ENCODE assay signal across 8 mouse cellular contexts in the genomic region with DNA sequence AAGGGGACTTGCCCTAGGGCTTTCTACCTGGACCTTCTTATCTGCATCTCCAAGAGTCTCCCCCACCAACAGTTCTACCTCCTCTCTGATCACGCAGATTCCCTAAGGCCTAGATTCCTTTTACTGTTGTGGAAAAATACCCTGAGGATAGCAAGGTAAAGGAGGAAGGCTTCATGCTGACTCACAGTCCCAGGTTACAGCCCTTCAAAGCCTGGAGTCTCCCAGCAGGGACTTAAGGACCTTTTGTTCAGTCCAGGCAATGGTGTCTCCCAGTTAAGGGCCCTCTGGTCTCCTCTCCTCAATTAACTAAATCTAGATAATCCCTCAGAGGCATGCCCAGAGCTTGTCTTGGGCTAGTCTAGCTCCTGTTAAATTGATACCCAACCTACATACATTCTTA. TPM values are rescaled to one million over a fixed set of nuclear protein-coding genes. Genes with fewer than 3 reads are reported as not detected.
DNase-seq lines count a peak whose midpoint lies in the region; ATAC-seq and TF ChIP-seq lines count a peak whose summit lies in the region.
"Had no signal": no experiment of that assay in that cellular context is flagged by ENCODE, and none has a peak within 500 bp of the region (broad histone marks: within the 10 kb centered on the region; RNA-seq: fewer than 3 reads in every experiment).

No protein-coding gene starts in this region.

- peak overlapping the region; percentile 67; the same call in 1 of the 2 replicates for H3K4me2 ChIP-seq in lung, embryonic 16.5 days (ENCODE audit: low read depth, low read length)
- peak overlapping the region; percentile 63 for H3K4me2 ChIP-seq in forebrain, embryonic 14.5 days (ENCODE audit: low read length)
- peak overlapping the region; percentile 77 for H3K4me2 ChIP-seq in liver, embryonic 13.5 days
- H3K4me2 ChIP-seq in stomach, postnatal 0 days (replicated peaks; ENCODE audit: low read depth), result peak overlapping the region; percentile 42

- H3K4me3 ChIP-seq in lung, embryonic 16.5 days (ENCODE audit: low read length), result peak overlapping the region; percentile 41; the same call in 1 of the 2 replicates
- H3K4me3 ChIP-seq in forebrain, embryonic 14.5 days (ENCODE audit: low read depth, low read length), result no peak overlapping the region
- H3K4me3 ChIP-seq in liver, embryonic 13.5 days (replicated peaks), result peak overlapping the region; percentile 51; the same call in 1 of the 2 replicates
- no peak overlapping the region for H3K4me3 ChIP-seq in stomach, postnatal 0 days (ENCODE audit: low read depth, low read length)

- no peaks in the 10 kb centered on the region for H3K27me3 ChIP-seq in lung, embryonic 16.5 days (ENCODE audit: control insufficient read depth, insufficient read depth, low read depth, low read length)
- no peaks in the 10 kb centered on the region for H3K27me3 ChIP-seq in forebrain, embryonic 14.5 days (replicated peaks; ENCODE audit: control insufficient read depth, insufficient read depth, low read length)
- H3K27me3 ChIP-seq in liver, embryonic 13.5 days, result no peaks in the 10 kb centered on the region
- no peaks in the 10 kb centered on the region for H3K27me3 ChIP-seq in stomach, postnatal 0 days (ENCODE audit: control insufficient read depth, insufficient read depth, low read length)

- peaks cover 6% of the 10 kb centered on the region for H3K4me1 ChIP-seq in lung, embryonic 16.5 days (replicated peaks; ENCODE audit: control insufficient read depth, insufficient read depth, low read length)
- peaks cover 13% of the 10 kb centered on the region for H3K4me1 ChIP-seq in forebrain, embryonic 14.5 days (ENCODE audit: control insufficient read depth, insufficient read depth, low read length)
- peaks cover 23% of the 10 kb centered on the region for H3K4me1 ChIP-seq in liver, embryonic 13.5 days (replicated peaks)
- peaks cover 3% of the 10 kb centered on the region; the same call in 1 of the 2 replicates for H3K4me1 ChIP-seq in stomach, postnatal 0 days (replicated peaks; ENCODE audit: control insufficient read depth, insufficient read depth)

- no peak for TF ChIP-seq CTCF in stomach, postnatal 0 days (IDR thresholded peaks at IDR 0.05; ENCODE audit: low read depth)

- WGBS in lung, embryonic 16.5 days, result 56% methylated on average over 1 of the region's 1 CpGs
- 32% methylated on average over 1 of the region's 1 CpGs for WGBS in forebrain, embryonic 14.5 days
- WGBS in liver, embryonic 13.5 days (ENCODE audit: insufficient replicate concordance), result 42% methylated on average over 1 of the region's 1 CpGs
- WGBS in stomach, postnatal 0 days, result 52% methylated on average over 1 of the region's 1 CpGs

- H3K36me3 ChIP-seq in lung, embryonic 16.5 days (ENCODE audit: control insufficient read depth, insufficient read depth, low read length), result no peaks in the 10 kb centered on the region
- no peaks in the 10 kb centered on the region for H3K36me3 ChIP-seq in forebrain, embryonic 14.5 days (ENCODE audit: control insufficient read depth, insufficient read depth, low read length)
- no peaks in the 10 kb centered on the region for H3K36me3 ChIP-seq in liver, embryonic 13.5 days
- H3K36me3 ChIP-seq in stomach, postnatal 0 days (ENCODE audit: control insufficient read depth, insufficient read depth, low read length), result no peaks in the 10 kb centered on the region

- TF ChIP-seq EP300 in stomach, postnatal 0 days (optimal IDR thresholded peaks at IDR 0.05), result no peak

- peak overlapping the region; percentile 39 for H3K9ac ChIP-seq in lung, embryonic 16.5 days (ENCODE audit: low read length)
- 0 out of 2 replicates have a peak overlapping the region, but pooled peaks have one; percentile 78 for H3K9ac ChIP-seq in forebrain, embryonic 14.5 days (ENCODE audit: low read length)
- H3K9ac ChIP-seq in liver, embryonic 13.5 days, result peak overlapping the region; percentile 73; the same call in 1 of the 2 replicates
- H3K9ac ChIP-seq in stomach, postnatal 0 days (ENCODE audit: low read length), result no peak overlapping the region

- no peaks in the 10 kb centered on the region for H3K9me3 ChIP-seq in lung, embryonic 16.5 days (ENCODE audit: control insufficient read depth, low read length)
- no peaks in the 10 kb centered on the region for H3K9me3 ChIP-seq in forebrain, embryonic 14.5 days (replicated peaks; ENCODE audit: control insufficient read depth, low read length)
- no peaks in the 10 kb centered on the region for H3K9me3 ChIP-seq in liver, embryonic 13.5 days (replicated peaks)
- H3K9me3 ChIP-seq in stomach, postnatal 0 days (ENCODE audit: control insufficient read depth, low read length), result no peaks in the 10 kb centered on the region

- no peak for ATAC-seq in lung, embryonic 16.5 days (ENCODE audit: low read depth)
- ATAC-seq in forebrain, embryonic 14.5 days, result no peak
- ATAC-seq in liver, embryonic 13.5 days (ENCODE audit: low read depth), result no peak
- ATAC-seq in stomach, postnatal 0 days (ENCODE audit: low FRiP score, low TSS enrichment), result no peak

- DNase-seq in lung, postnatal 10 days, result no peak
- DNase-seq in forebrain, embryonic 14.5 days (ENCODE audit: low spot score), result no peak
- DNase-seq in liver, embryonic 13.5 days, result no peak
- DNase-seq in stomach, postnatal 0 days (ENCODE audit: low spot score), result no peak
- no peak for DNase-seq in cerebellum, adult 9-10 months
- no peak for DNase-seq in urinary bladder, postnatal 14 days (ENCODE audit: low spot score)

- H3K27ac ChIP-seq in lung, embryonic 16.5 days (ENCODE audit: low read length), result peak overlapping the region; percentile 72
- H3K27ac ChIP-seq in forebrain, embryonic 14.5 days (ENCODE audit: low read depth, low read length), result peak overlapping the region; percentile 95
- H3K27ac ChIP-seq in liver, embryonic 13.5 days, result peak overlapping the region; percentile 65
- H3K27ac ChIP-seq in stomach, postnatal 0 days (replicated peaks), result peak overlapping the region; percentile 70

RNA-seq across cellular contexts. Expression of a gene that starts 8.5 kb away (rescaled TPM):
- polyA plus RNA-seq in lung, embryonic 16.5 days (2015; fragmentation: Nextera tagmentation; extraction: Ambion mirVana), result 2.0 and 3.4 TPM in 2 replicates
- polyA plus RNA-seq in forebrain, embryonic 14.5 days (2014; fragmentation: Nextera tagmentation; extraction: Ambion mirVana), result not detected in 2 replicates
- polyA plus RNA-seq in liver, embryonic 13.5 days (2015; fragmentation: Nextera tagmentation; extraction: Ambion mirVana), result not detected in 2 replicates
- polyA plus RNA-seq in stomach, postnatal 0 days (2015; fragmentation: Nextera tagmentation; extraction: Ambion mirVana), result 6.3 and 7.7 TPM in 2 replicates

RNA-seq across cellular contexts. Expression of a gene that starts 19.8 kb away (rescaled TPM):
- polyA plus RNA-seq in lung, embryonic 16.5 days (2015; fragmentation: Nextera tagmentation; extraction: Ambion mirVana), result 30.9 and 33.8 TPM in 2 replicates
- polyA plus RNA-seq in forebrain, embryonic 14.5 days (2014; fragmentation: Nextera tagmentation; extraction: Ambion mirVana), result 34.3 and 44.7 TPM in 2 replicates
- 11.9 and 14.2 TPM in 2 replicates for polyA plus RNA-seq in liver, embryonic 13.5 days (2015; fragmentation: Nextera tagmentation; extraction: Ambion mirVana)
- polyA plus RNA-seq in stomach, postnatal 0 days (2015; fragmentation: Nextera tagmentation; extraction: Ambion mirVana), result 14.4 and 15.8 TPM in 2 replicates

RNA-seq across cellular contexts. Expression of a gene that starts 30.9 kb away (rescaled TPM):
- polyA plus RNA-seq in lung, embryonic 16.5 days (2015; fragmentation: Nextera tagmentation; extraction: Ambion mirVana), result 0.49 and 0.53 TPM in 2 replicates
- polyA plus RNA-seq in forebrain, embryonic 14.5 days (2014; fragmentation: Nextera tagmentation; extraction: Ambion mirVana), result not detected in 2 replicates
- polyA plus RNA-seq in liver, embryonic 13.5 days (2015; fragmentation: Nextera tagmentation; extraction: Ambion mirVana), result 0.19 TPM in 1 of 2 replicates, not detected in the other
- polyA plus RNA-seq in stomach, postnatal 0 days (2015; fragmentation: Nextera tagmentation; extraction: Ambion mirVana), result not detected in 2 replicates
- polyA plus RNA-seq: adrenal gland, adult 2 months had no signal

RNA-seq across cellular contexts. Expression of a gene that starts 38.7 kb away (rescaled TPM):
- 10.3 and 11.9 TPM in 2 replicates for polyA plus RNA-seq in lung, embryonic 16.5 days (2015; fragmentation: Nextera tagmentation; extraction: Ambion mirVana)
- 9.4 and 11.8 TPM in 2 replicates for polyA plus RNA-seq in forebrain, embryonic 14.5 days (2014; fragmentation: Nextera tagmentation; extraction: Ambion mirVana)
- 6.5 and 6.7 TPM in 2 replicates for polyA plus RNA-seq in liver, embryonic 13.5 days (2015; fragmentation: Nextera tagmentation; extraction: Ambion mirVana)
- polyA plus RNA-seq in stomach, postnatal 0 days (2015; fragmentation: Nextera tagmentation; extraction: Ambion mirVana), result 6.1 and 6.5 TPM in 2 replicates

RNA-seq across cellular contexts. Expression of a gene that starts 38.7 kb away (rescaled TPM):
- polyA plus RNA-seq in lung, embryonic 16.5 days (2015; fragmentation: Nextera tagmentation; extraction: Ambion mirVana), result 35.2 and 40.7 TPM in 2 replicates
- polyA plus RNA-seq in forebrain, embryonic 14.5 days (2014; fragmentation: Nextera tagmentation; extraction: Ambion mirVana), result 62.6 and 63.0 TPM in 2 replicates
- 19.6 and 20.5 TPM in 2 replicates for polyA plus RNA-seq in liver, embryonic 13.5 days (2015; fragmentation: Nextera tagmentation; extraction: Ambion mirVana)
- 18.9 and 22.5 TPM in 2 replicates for polyA plus RNA-seq in stomach, postnatal 0 days (2015; fragmentation: Nextera tagmentation; extraction: Ambion mirVana)

Comparison
In these comparisons a context has a peak if more than half of its experiments do, and no peak if none do; other contexts are left out.
1. H3K4me3 ChIP-seq: peak in lung, embryonic 16.5 days (single experiment) and liver, embryonic 13.5 days (single experiment); none in forebrain, embryonic 14.5 days (single experiment) and stomach, postnatal 0 days (single experiment).
2. Peak in every context shown above with its lines, with median percentiles within 50 percentile points of each other: H3K27ac ChIP-seq and H3K4me2 ChIP-seq.